Mouse (Mus musculus): ENCODE data around the gene Auts2. TPM values are rescaled to one million over a fixed set of nuclear protein-coding genes. Genes with fewer than 3 reads are reported as not detected.

The Auts2 gene
- total RNA-seq, 2 experiments from 2014 or later = 117 to 146 TPM

GRCm38 (mm10) chr5:132074724-132075374 is 468.3 kb downstream of the Auts2 start:
- peak overlapping the region; percentile 53 for H3K27ac ChIP-seq
- intact Hi-C loops (cut with DNase I) = loop anchor here (2.0 kb wide), 1 partner anchor 46 kb away; no protein-coding TSS in a partner anchor

GRCm38 (mm10) chr5:132074360-132074723 is 468.8 kb downstream of the Auts2 start:
- peak overlapping the region; percentile 63; the same call in 1 of the 2 replicates for H3K27ac ChIP-seq
- no peak for TF ChIP-seq CTCF (IDR thresholded peaks at IDR 0.05)
- intact Hi-C loops (cut with DNase I) = loop anchor here (2.0 kb wide), 1 partner anchor 46 kb away; no protein-coding TSS in a partner anchor

More at GRCm38 (mm10) chr5:132074724-132075374, 468.3 kb downstream of the Auts2 start:
- H3K4me3 ChIP-seq = peak overlapping the region; percentile 46
- DNase-seq (ENCODE audit: extremely low spot score in 1 of 2, low spot score in 2 of 2) = peak; percentile 66 to 67
- no peak for TF ChIP-seq CTCF (IDR thresholded peaks at IDR 0.05)

GRCm38 (mm10) chr5:132073677-132074359 is 469.3 kb downstream of the Auts2 start:
- no peak for DNase-seq (ENCODE audit: extremely low spot score in 1 of 2, low spot score in 2 of 2)
- peak overlapping the region; percentile 63; the same call in 1 of the 2 replicates for H3K27ac ChIP-seq
- H3K4me3 ChIP-seq = peak overlapping the region; percentile 46; the same call in 1 of the 2 replicates
- no peak for TF ChIP-seq CTCF (IDR thresholded peaks at IDR 0.05)
- intact Hi-C loops (cut with DNase I) = loop anchor here (2.0 kb wide), 1 partner anchor 45 kb away; no protein-coding TSS in a partner anchor

More at GRCm38 (mm10) chr5:132074360-132074723, 468.8 kb downstream of the Auts2 start:
- peak in 1 of 2 experiments; percentile 16 for DNase-seq (ENCODE audit: extremely low spot score in 1 of 2, low spot score in 2 of 2)
- H3K4me3 ChIP-seq = peak overlapping the region; percentile 46

- intact Hi-C loops (cut with DNase I) = no loop called here
- TF ChIP-seq CTCF (IDR thresholded peaks at IDR 0.05) = no peak
- DNase-seq (ENCODE audit: extremely low spot score in 1 of 2, low spot score in 2 of 2) = no peak
- no peak overlapping the region for H3K4me3 ChIP-seq
- H3K27ac ChIP-seq = no peak overlapping the region
Measured at GRCm38 (mm10) chr5:132072356-132072755, 470.8 kb downstream of the Auts2 start.

- no peak for DNase-seq (ENCODE audit: extremely low spot score in 1 of 2, low spot score in 2 of 2)
- Histone ChIP-seq H3K27ac (no peak overlapping the region), H3K4me3 (no peak overlapping the region)
- TF ChIP-seq CTCF (IDR thresholded peaks at IDR 0.05) = no peak
- intact Hi-C loops (cut with DNase I) = loop anchor here (5.0 kb wide), 1 partner anchor 1761 kb away; no protein-coding TSS in a partner anchor
Measured at GRCm38 (mm10) chr5:132067750-132068739, 475.1 kb downstream of the Auts2 start.

GRCm38 (mm10) chr5:132060116-132060515 is 483.0 kb downstream of the Auts2 start:
- H3K27ac ChIP-seq = no peak overlapping the region
- intact Hi-C loops (cut with DNase I) = no loop called here
- no peak overlapping the region for H3K4me3 ChIP-seq
- DNase-seq (ENCODE audit: extremely low spot score in 1 of 2, low spot score in 2 of 2) = no peak
- TF ChIP-seq CTCF (IDR thresholded peaks at IDR 0.05) = peak; percentile 26

GRCm38 (mm10) chr5:132052637-132053036 is 490.5 kb downstream of the Auts2 start:
- H3K27ac ChIP-seq = no peak overlapping the region
- no peak overlapping the region for H3K4me3 ChIP-seq
- intact Hi-C loops (cut with DNase I) = no loop called here
- TF ChIP-seq CTCF (IDR thresholded peaks at IDR 0.05) = no peak
- DNase-seq (ENCODE audit: extremely low spot score in 1 of 2, low spot score in 2 of 2) = no peak

GRCm38 (mm10) chr5:132039584-132039983 is 503.6 kb downstream of the Auts2 start:
- TF ChIP-seq CTCF (IDR thresholded peaks at IDR 0.05) = no peak
- Histone ChIP-seq H3K27ac (no peak overlapping the region), H3K4me3 (no peak overlapping the region)
- DNase-seq (ENCODE audit: extremely low spot score in 1 of 2, low spot score in 2 of 2) = no peak
- intact Hi-C loops (cut with DNase I) = no loop called here

GRCm38 (mm10) chr5:132033491-132034350 is 509.4 kb downstream of the Auts2 start:
- intact Hi-C loops (cut with DNase I) = no loop called here
- Histone ChIP-seq H3K4me3 (0 out of 2 replicates have a peak overlapping the region, but pooled peaks have one; percentile 29), H3K27ac (peak overlapping the region; percentile 30)
- TF ChIP-seq CTCF (IDR thresholded peaks at IDR 0.05) = no peak
- no peak for DNase-seq (ENCODE audit: extremely low spot score in 1 of 2, low spot score in 2 of 2)

- no peak for TF ChIP-seq CTCF (IDR thresholded peaks at IDR 0.05)
- intact Hi-C loops (cut with DNase I) = no loop called here
- no peak for DNase-seq (ENCODE audit: extremely low spot score in 1 of 2, low spot score in 2 of 2)
- Histone ChIP-seq H3K4me3 (no peak overlapping the region), H3K27ac (no peak overlapping the region)
Measured at GRCm38 (mm10) chr5:132030941-132031531, 512.1 kb downstream of the Auts2 start.

All from left cerebral cortex, adult 2 months (tissue).